Mouse (Mus musculus) CH12.LX (cell line): Measurements from ENCODE around the gene Tnfrsf21.

Source experiments
- CTCF ChIP-seq, 2 experiments: IDR thresholded peaks in 1 of 2; conservative IDR thresholded peaks in 1 of 2; 2 replicates each; pipeline ENCODE4 v1.5.1; 2011 to 2012; ENCODE audit warnings: low read depth in 2 of 2, low read length in 2 of 2, improper control_type of control experiment in 1 of 2, inconsistent platforms in 1 of 2, mild to moderate bottlenecking in 1 of 2, moderate library complexity in 1 of 2
- GABPA ChIP-seq: IDR thresholded peaks from 2 replicates; pipeline ENCODE4 v1.6.1; 2012; ENCODE audit warnings: low read depth, low read length, improper control_type of control experiment, inconsistent platforms; ENCODE audit not compliant: insufficient replicate concordance
- ZNF384 ChIP-seq: IDR thresholded peaks from 2 replicates; pipeline ENCODE4 v1.6.1; 2012; ENCODE audit warnings: low read depth, low read length, improper control_type of control experiment, inconsistent platforms

DNA sequence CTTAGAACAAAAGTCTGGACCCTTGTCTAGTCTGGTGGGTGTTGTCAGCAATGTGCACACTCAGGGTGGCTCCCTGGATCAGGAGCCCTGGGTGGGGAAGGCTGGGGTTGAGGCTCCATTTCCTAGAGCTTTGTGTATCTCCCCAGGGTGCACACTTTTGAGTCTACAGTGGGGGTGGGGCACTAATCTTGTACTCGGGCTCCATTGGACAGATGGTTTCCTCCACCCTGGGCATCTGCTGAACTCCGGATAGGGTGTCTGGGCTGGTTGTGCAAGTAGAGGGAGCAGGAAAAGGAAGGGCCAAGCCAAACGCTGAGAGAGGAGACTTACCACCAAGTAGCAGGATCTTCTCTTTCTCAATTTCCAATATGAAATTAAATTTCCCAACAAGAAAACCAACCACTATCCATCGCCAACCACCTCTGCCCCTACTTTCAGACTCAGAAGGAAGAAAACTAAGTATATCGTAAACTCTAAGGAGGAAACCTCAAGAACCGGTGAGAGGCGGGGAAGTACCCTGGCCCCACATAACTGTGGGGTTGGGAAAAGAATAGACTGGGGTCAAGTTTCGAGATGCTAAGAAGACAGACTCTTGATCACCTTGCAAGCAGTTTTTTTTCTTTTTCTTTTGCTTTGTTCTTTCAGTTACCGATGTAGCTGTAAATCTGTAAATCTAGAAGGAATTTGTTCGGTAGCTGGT is 19.9 kb downstream of the Tnfrsf21 start:
- TF ChIP-seq GABPA (no peak), CTCF (conservative IDR thresholded peaks at IDR 0.05 in 1 of 2, IDR thresholded peaks at IDR 0.05 in 1 of 2; ENCODE audit: low read depth in 2 of 2, low read length in 2 of 2) (no peak), ZNF384 (no peak)
